Mouse (Mus musculus): ENCODE measurements at regions not wholly inside any gene's neighbourhood (a gene's known extent, or its start where the extent isn't known, plus 50 kb on each side); places are given as distances from the start of the nearest gene placed in this dataset.

GRCm38 (mm10) chr5:106064366-106064765, 188.0 kb downstream of the Zfp326 start:
- H3K27ac ChIP-seq: no peak overlapping the region
- WGBS: 85% methylated on average over 7 of the region's 7 CpGs
- no peak overlapping the region for H3K4me3 ChIP-seq
- no peaks in the 10 kb centered on the region for H3K4me1 ChIP-seq
- DNase-seq (ENCODE audit: low spot score): no peak
- H3K9me3 ChIP-seq: 0 out of 2 replicates have a peak, but pooled peaks cover 3% of the 10 kb centered on the region
- H3K36me3 ChIP-seq: no peaks in the 10 kb centered on the region
- no peaks in the 10 kb centered on the region for H3K27me3 ChIP-seq (ENCODE audit: insufficient read depth, poor library complexity, severe bottlenecking)

GRCm38 (mm10) chr5:106062926-106063325, 186.6 kb downstream of the Zfp326 start:
- WGBS: 89% methylated on average over 6 of the region's 6 CpGs
- DNase-seq (ENCODE audit: low spot score): no peak
- Histone ChIP-seq H3K36me3 (no peaks in the 10 kb centered on the region), H3K4me1 (no peaks in the 10 kb centered on the region), H3K27me3 (ENCODE audit: insufficient read depth, poor library complexity, severe bottlenecking) (no peaks in the 10 kb centered on the region), H3K4me3 (no peak overlapping the region), H3K27ac (no peak overlapping the region), H3K9me3 (0 out of 2 replicates have a peak, but pooled peaks cover 3% of the 10 kb centered on the region)

GRCm38 (mm10) chr5:106056631-106057030, 180.3 kb downstream of the Zfp326 start:
- DNase-seq (ENCODE audit: low spot score): no peak
- Histone ChIP-seq H3K27ac (no peak overlapping the region), H3K27me3 (ENCODE audit: insufficient read depth, poor library complexity, severe bottlenecking) (0 out of 2 replicates have a peak, but pooled peaks cover 6% of the 10 kb centered on the region), H3K4me1 (0 out of 2 replicates have a peak, but pooled peaks cover 11% of the 10 kb centered on the region), H3K36me3 (no peaks in the 10 kb centered on the region), H3K4me3 (no peak overlapping the region), H3K9me3 (no peaks in the 10 kb centered on the region)
- WGBS: 16% methylated on average over 9 of the region's 9 CpGs

GRCm38 (mm10) chr5:106055221-106055620, 178.9 kb downstream of the Zfp326 start:
- 45% methylated on average over 8 of the region's 8 CpGs for WGBS
- no peak overlapping the region for H3K27ac ChIP-seq

GRCm38 (mm10) chr5:106051026-106051425, 174.7 kb downstream of the Zfp326 start:
- WGBS: 86% methylated on average over 8 of the region's 8 CpGs
- no peaks in the 10 kb centered on the region for H3K36me3 ChIP-seq
- H3K4me3 ChIP-seq: no peak overlapping the region
- no peak for DNase-seq (ENCODE audit: low spot score)
- no peak overlapping the region for H3K27ac ChIP-seq
- H3K4me1 ChIP-seq: 0 out of 2 replicates have a peak, but pooled peaks cover 6% of the 10 kb centered on the region
- H3K27me3 ChIP-seq (ENCODE audit: insufficient read depth, poor library complexity, severe bottlenecking): 0 out of 2 replicates have a peak, but pooled peaks cover 6% of the 10 kb centered on the region
- H3K9me3 ChIP-seq: no peaks in the 10 kb centered on the region

More at GRCm38 (mm10) chr5:106055221-106055620, 178.9 kb downstream of the Zfp326 start:
- no peak for DNase-seq (ENCODE audit: low spot score)
- Histone ChIP-seq H3K27me3 (ENCODE audit: insufficient read depth, poor library complexity, severe bottlenecking) (0 out of 2 replicates have a peak, but pooled peaks cover 6% of the 10 kb centered on the region), H3K4me1 (0 out of 2 replicates have a peak, but pooled peaks cover 11% of the 10 kb centered on the region), H3K9me3 (no peaks in the 10 kb centered on the region), H3K4me3 (no peak overlapping the region), H3K36me3 (no peaks in the 10 kb centered on the region)

- no peaks in the 10 kb centered on the region for H3K4me1 ChIP-seq
- no peak for DNase-seq (ENCODE audit: low spot score)
- H3K27me3 ChIP-seq (ENCODE audit: insufficient read depth, poor library complexity, severe bottlenecking): peaks cover 4% of the 10 kb centered on the region; the same call in 1 of the 2 replicates
- WGBS: 85% methylated on average over 12 of the region's 12 CpGs
- no peaks in the 10 kb centered on the region for H3K9me3 ChIP-seq
- no peaks in the 10 kb centered on the region for H3K36me3 ChIP-seq
- H3K4me3 ChIP-seq: no peak overlapping the region
- H3K27ac ChIP-seq: no peak overlapping the region
Measured at GRCm38 (mm10) chr5:106044878-106045585, 168.7 kb downstream of the Zfp326 start.

- WGBS: 89% methylated on average over 18 of the region's 18 CpGs
- peaks cover 4% of the 10 kb centered on the region; the same call in 1 of the 2 replicates for H3K27me3 ChIP-seq (ENCODE audit: insufficient read depth, poor library complexity, severe bottlenecking)
- no peak overlapping the region for H3K27ac ChIP-seq
- no peaks in the 10 kb centered on the region for H3K36me3 ChIP-seq
- H3K4me1 ChIP-seq: no peaks in the 10 kb centered on the region
- no peak for DNase-seq (ENCODE audit: low spot score)
- no peak overlapping the region for H3K4me3 ChIP-seq
- no peaks in the 10 kb centered on the region for H3K9me3 ChIP-seq
Measured at GRCm38 (mm10) chr5:106038321-106038720, 162.0 kb downstream of the Zfp326 start.

GRCm38 (mm10) chr5:106036176-106036575, 159.8 kb downstream of the Zfp326 start:
- Histone ChIP-seq H3K27me3 (ENCODE audit: insufficient read depth, poor library complexity, severe bottlenecking) (peaks cover 4% of the 10 kb centered on the region; the same call in 1 of the 2 replicates), H3K36me3 (no peaks in the 10 kb centered on the region), H3K4me3 (no peak overlapping the region), H3K9me3 (no peaks in the 10 kb centered on the region), H3K27ac (no peak overlapping the region), H3K4me1 (no peaks in the 10 kb centered on the region)
- WGBS: 61% methylated on average over 6 of the region's 6 CpGs
- DNase-seq (ENCODE audit: low spot score): no peak

GRCm38 (mm10) chr5:106032956-106033355, 156.6 kb downstream of the Zfp326 start:
- no peak overlapping the region for H3K27ac ChIP-seq
- no peaks in the 10 kb centered on the region for H3K9me3 ChIP-seq
- DNase-seq (ENCODE audit: low spot score): no peak
- no peak overlapping the region for H3K4me3 ChIP-seq
- 76% methylated on average over 4 of the region's 4 CpGs for WGBS
- no peaks in the 10 kb centered on the region for H3K36me3 ChIP-seq
- no peaks in the 10 kb centered on the region for H3K27me3 ChIP-seq (ENCODE audit: insufficient read depth, poor library complexity, severe bottlenecking)
- no peaks in the 10 kb centered on the region for H3K4me1 ChIP-seq

- 61% methylated on average over 2 of the region's 2 CpGs for WGBS
- DNase-seq (ENCODE audit: low spot score): no peak
- Histone ChIP-seq H3K9me3 (no peaks in the 10 kb centered on the region), H3K4me1 (no peaks in the 10 kb centered on the region), H3K36me3 (no peaks in the 10 kb centered on the region), H3K4me3 (no peak overlapping the region), H3K27me3 (ENCODE audit: insufficient read depth, poor library complexity, severe bottlenecking) (no peaks in the 10 kb centered on the region), H3K27ac (no peak overlapping the region)
Measured at GRCm38 (mm10) chr5:106026861-106027260, 150.5 kb downstream of the Zfp326 start.

- H3K4me3 ChIP-seq: no peak overlapping the region
- WGBS: 62% methylated on average over 16 of the region's 16 CpGs
Measured at GRCm38 (mm10) chr5:106004292-106004917, 128.0 kb downstream of the Zfp326 start.

GRCm38 (mm10) chr5:106003321-106004291, 127.2 kb downstream of the Zfp326 start:
- Histone ChIP-seq H3K27me3 (ENCODE audit: insufficient read depth, poor library complexity, severe bottlenecking) (0 out of 2 replicates have a peak, but pooled peaks cover 6% of the 10 kb centered on the region), H3K9me3 (no peaks in the 10 kb centered on the region), H3K27ac (no peak overlapping the region), H3K4me1 (no peaks in the 10 kb centered on the region), H3K4me3 (no peak overlapping the region), H3K36me3 (no peaks in the 10 kb centered on the region)
- WGBS: 64% methylated on average over 28 of the region's 28 CpGs
- no peak for DNase-seq (ENCODE audit: low spot score)

More at GRCm38 (mm10) chr5:106004292-106004917, 128.0 kb downstream of the Zfp326 start:
- 0 out of 2 replicates have a peak, but pooled peaks cover 6% of the 10 kb centered on the region for H3K27me3 ChIP-seq (ENCODE audit: insufficient read depth, poor library complexity, severe bottlenecking)
- H3K9me3 ChIP-seq: no peaks in the 10 kb centered on the region
- no peaks in the 10 kb centered on the region for H3K4me1 ChIP-seq
- H3K27ac ChIP-seq: no peak overlapping the region
- no peaks in the 10 kb centered on the region for H3K36me3 ChIP-seq
- DNase-seq (ENCODE audit: low spot score): no peak
